Mouse (Mus musculus) cortical plate, adult 2 months (tissue): ENCODE data around the gene Vat1. TPM values are rescaled to one million over a fixed set of nuclear protein-coding genes. Genes with fewer than 3 reads are reported as not detected.
A peak's percentile ranks its signal among the peaks of the same experiment; 100 is the strongest.

Experiments used
- H3K27ac ChIP-seq: fragments of 200-500 bp; 2 replicates; pipeline ENCODE4 v1.5.1; 2012; ENCODE audit warnings: low read length, control low read depth, inconsistent platforms; ENCODE audit not compliant: insufficient read depth
- H3K4me1 ChIP-seq: fragments of 200-500 bp; 2 replicates; pipeline ENCODE4 v1.6.1; 2011; ENCODE audit warnings: low read length; ENCODE audit not compliant: control insufficient read depth, insufficient read depth
- H3K4me3 ChIP-seq: fragments of 200-500 bp; 2 replicates; pipeline ENCODE4 v1.5.1; 2011; ENCODE audit warnings: mild to moderate bottlenecking, low read length, control low read depth; ENCODE audit not compliant: insufficient read depth
- CTCF ChIP-seq: fragments of 200-500 bp; IDR thresholded peaks from 2 replicates; pipeline ENCODE4 v1.5.1; 2011; ENCODE audit warnings: mild to moderate bottlenecking, control low read depth, low read length; ENCODE audit not compliant: insufficient read depth; ENCODE audit errors: extremely low read depth
- POLR2A ChIP-seq: fragments of 200-500 bp; IDR thresholded peaks from 2 replicates; pipeline ENCODE4 v1.6.1; 2011; ENCODE audit warnings: mild to moderate bottlenecking, low read length, control low read depth; ENCODE audit not compliant: insufficient read depth; ENCODE audit errors: extremely low read depth
- polyA plus RNA-seq: library from polyadenylated mRNA; depleted of rRNA; stranded (reverse); fragments of >200 nt; gene quantifications from 2 replicates; pipeline ENCODE4 v1.2.3, GENCODE M21; 2012; rRNA removed

Vat1 gene
- polyA plus RNA-seq = 27.6 and 33.5 TPM in 2 replicates

GRCm38 (mm10) chr11:101465869-101466551, at the start of gene Vat1:
Vat1 (minus strand) TSS chr11:101466230.
- H3K4me1 ChIP-seq = peaks cover 4% of the 10 kb centered on the region; the same call in 1 of the 2 replicates
- H3K4me3 ChIP-seq = peak within 1 kb of the TSS; percentile 66
- TF ChIP-seq CTCF (no peak), POLR2A (peak; percentile 61; the same call in 1 of the 2 replicates)
- H3K27ac ChIP-seq = peak within 1 kb of the TSS; percentile 68

GRCm38 (mm10) chr11:101507090-101507489, 41.1 kb upstream of the Vat1 start:
- TF ChIP-seq POLR2A = no peak
- no peak for TF ChIP-seq CTCF
- H3K27ac ChIP-seq = no peak overlapping the region
- no peak overlapping the region for H3K4me3 ChIP-seq
- H3K4me1 ChIP-seq = no peaks in the 10 kb centered on the region

- H3K4me3 ChIP-seq = no peak overlapping the region
These were observed 40.3 kb upstream of the Vat1 start for GRCm38 (mm10) chr11:101506269-101506780.

GRCm38 (mm10) chr11:101486126-101486525, 20.1 kb upstream of the Vat1 start:
- no peak overlapping the region for H3K27ac ChIP-seq
- H3K4me3 ChIP-seq = no peak overlapping the region
- H3K4me1 ChIP-seq = no peaks in the 10 kb centered on the region
- TF ChIP-seq CTCF (no peak), POLR2A (no peak)

More at GRCm38 (mm10) chr11:101506269-101506780, 40.3 kb upstream of the Vat1 start:
- H3K27ac ChIP-seq = no peak overlapping the region
- TF ChIP-seq POLR2A = no peak
- H3K4me1 ChIP-seq = no peaks in the 10 kb centered on the region

GRCm38 (mm10) chr11:101485509-101486028, 19.5 kb upstream of the Vat1 start:
- H3K4me1 ChIP-seq = no peaks in the 10 kb centered on the region
- no peak for TF ChIP-seq CTCF
- TF ChIP-seq POLR2A = no peak
- no peak overlapping the region for H3K4me3 ChIP-seq
- H3K27ac ChIP-seq = no peak overlapping the region

GRCm38 (mm10) chr11:101484814-101485213, 18.8 kb upstream of the Vat1 start:
- H3K27ac ChIP-seq = no peak overlapping the region
- H3K4me1 ChIP-seq = no peaks in the 10 kb centered on the region
- H3K4me3 ChIP-seq = no peak overlapping the region
- TF ChIP-seq POLR2A (no peak), CTCF (no peak)

- Histone ChIP-seq H3K27ac (no peak overlapping the region), H3K4me1 (no peaks in the 10 kb centered on the region), H3K4me3 (no peak overlapping the region)
- TF ChIP-seq CTCF = no peak
- no peak for TF ChIP-seq POLR2A
These were observed 18.2 kb upstream of the Vat1 start for GRCm38 (mm10) chr11:101484245-101484644.

- Histone ChIP-seq H3K27ac (no peak overlapping the region), H3K4me1 (no peaks in the 10 kb centered on the region), H3K4me3 (no peak overlapping the region)
- TF ChIP-seq CTCF (no peak), POLR2A (no peak)
These were observed 17.8 kb upstream of the Vat1 start for GRCm38 (mm10) chr11:101483804-101484203.

GRCm38 (mm10) chr11:101480912-101481311, 14.9 kb upstream of the Vat1 start:
- Histone ChIP-seq H3K27ac (no peak overlapping the region), H3K4me1 (no peaks in the 10 kb centered on the region), H3K4me3 (no peak overlapping the region)
- TF ChIP-seq POLR2A (no peak), CTCF (no peak)

GRCm38 (mm10) chr11:101479171-101479635, 13.2 kb upstream of the Vat1 start:
- Histone ChIP-seq H3K4me3 (no peak overlapping the region), H3K4me1 (no peaks in the 10 kb centered on the region), H3K27ac (no peak overlapping the region)
- TF ChIP-seq POLR2A (no peak), CTCF (no peak)
